Mouse (Mus musculus) layer of hippocampus, adult 2 months (tissue): ENCODE results near the gene Nop56. TPM values are rescaled to one million over a fixed set of nuclear protein-coding genes. Genes with fewer than 3 reads are reported as not detected.

ENCODE experiments used
- DNase-seq, 2 experiments: peaks; one replicate each; pipeline ENCODE4 v3.0.0; 2022; ENCODE audit warnings: low spot score in 2 of 2
- H3K27ac ChIP-seq: fragments of 200-600 bp; 2 replicates; pipeline ENCODE4 v1.8.1; 2022
- H3K4me3 ChIP-seq: fragments of 200-600 bp; 2 replicates; pipeline ENCODE4 v1.8.1; 2022; ENCODE audit warnings: mild to moderate bottlenecking
- CTCF ChIP-seq: fragments of 200-600 bp; conservative IDR thresholded peaks from 2 replicates; pipeline ENCODE4 v1.8.1; 2022; ENCODE audit warnings: antibody characterized with exemption, mild to moderate bottlenecking, moderate library complexity
- long read RNA-seq, 2 experiments: library from polyadenylated mRNA; stranded (forward); transcript quantifications; one replicate each; pipeline ENCODE4 v2.0.0; 2021; ENCODE audit warnings: borderline mapping rate in 2 of 2
- total RNA-seq, 2 experiments: library from RNA; stranded (reverse); gene quantifications; 2 replicates each; pipeline ENCODE4 v1.2.3; 2021

Gene Nop56
- 100 to 1,000 TPM; 146 to 167 TPM for total RNA-seq
- long read RNA-seq, experiment 1, transcript Nop56-202 (12 exons, 1,877 nt), result major isoform, 25 of 61 reads
- long read RNA-seq, experiment 1, partial matches to known transcripts, result 13 of 61 reads
- long read RNA-seq, experiment 1, other reads (novel, unspliced or antisense), result 22 of 61 reads
- long read RNA-seq, experiment 2, transcript Nop56-202 (12 exons, 1,877 nt), result major isoform, 41 of 90 reads
- long read RNA-seq, experiment 2, partial matches to known transcripts, result 16 of 90 reads
- long read RNA-seq, experiment 2, other reads (novel, unspliced or antisense), result 30 of 90 reads

DNA sequence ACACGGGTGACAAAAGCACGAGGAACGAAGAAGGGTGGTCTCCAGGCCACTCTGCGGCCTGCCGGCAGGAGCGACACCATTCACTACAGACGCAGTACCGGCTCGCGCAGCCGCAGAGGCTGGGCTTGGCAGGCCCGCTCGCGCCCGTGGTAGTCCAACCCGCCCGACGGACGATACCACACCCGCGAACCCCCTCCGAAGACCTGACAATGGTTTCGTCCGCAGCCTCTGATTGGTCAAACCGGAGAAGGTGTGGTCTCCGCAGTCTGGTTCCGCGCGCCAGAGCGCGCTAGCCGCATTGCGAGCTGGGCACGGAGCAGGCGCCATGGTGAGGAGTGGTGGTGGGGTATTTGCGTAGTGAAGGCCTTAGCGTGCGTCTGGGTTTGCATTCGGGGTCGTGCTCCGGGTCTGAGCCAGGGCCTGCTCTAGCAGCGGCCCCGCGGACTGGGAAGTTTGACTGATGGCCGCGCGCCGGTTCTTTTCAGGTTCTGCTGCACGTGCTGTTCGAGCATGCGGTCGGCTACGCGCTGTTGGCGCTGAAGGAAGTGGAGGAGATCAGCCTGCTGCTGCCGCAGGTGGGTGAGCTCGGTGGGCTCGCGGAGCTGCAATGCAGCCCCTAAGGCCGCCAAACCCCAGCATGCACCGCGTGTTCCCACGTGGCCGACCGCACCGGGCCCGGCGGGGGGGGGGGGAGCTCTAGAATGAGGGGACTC, at the start of gene Nop56:
Nop56 (plus strand) TSS at position 282 of the 713 bp plus-strand sequence.
- Histone ChIP-seq H3K27ac (peak within 1 kb of the TSS; percentile 98), H3K4me3 (peak within 1 kb of the TSS; percentile 99)
- DNase-seq, result peak; percentile 99 to 100
- peak; percentile 62 for TF ChIP-seq CTCF

DNA sequence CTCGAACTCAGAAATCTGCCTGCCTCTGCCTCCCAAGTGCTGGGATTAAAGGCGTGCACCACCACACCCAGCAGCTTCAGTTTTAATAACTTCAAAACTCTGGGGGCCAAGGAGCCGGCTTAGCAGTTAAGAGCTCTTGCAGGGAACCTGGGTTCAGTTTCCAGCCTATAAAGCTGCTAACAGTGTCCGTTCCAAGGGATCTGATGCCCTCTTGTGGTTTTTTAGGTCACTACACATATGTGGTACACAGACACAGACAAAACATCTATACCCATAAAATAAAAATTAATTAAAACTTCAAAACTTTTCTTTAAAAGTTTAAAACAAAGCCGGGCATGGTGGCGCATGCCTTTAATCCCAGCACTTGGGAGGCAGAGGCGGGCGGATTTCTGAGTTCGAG, 27.3 kb upstream of the Nop56 start:
- no peak overlapping the region for H3K4me3 ChIP-seq
- TF ChIP-seq CTCF, result peak; percentile 79
- H3K27ac ChIP-seq, result no peak overlapping the region
- peak; percentile 10 to 41 for DNase-seq

DNA sequence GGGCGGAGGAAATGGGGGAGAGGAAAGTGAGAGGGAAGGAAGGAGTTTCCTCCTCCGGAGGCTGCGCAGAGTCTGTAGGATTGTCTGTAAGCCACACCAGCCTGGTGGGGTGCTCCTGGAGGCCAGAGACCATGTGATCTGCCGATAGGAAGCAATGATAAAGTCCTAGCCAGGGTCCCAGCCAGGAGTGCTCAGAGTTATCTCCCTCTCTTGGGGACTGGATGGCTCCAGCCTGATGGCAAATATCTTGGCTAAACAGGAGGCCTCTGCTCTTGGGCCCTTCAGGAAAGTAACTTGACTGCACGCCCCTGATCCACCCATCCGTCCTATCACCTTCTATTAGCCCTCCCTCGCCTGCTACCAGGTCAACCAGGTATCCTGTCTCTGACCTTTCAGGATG, 26.0 kb upstream of the Nop56 start:
- no peak for DNase-seq

DNA sequence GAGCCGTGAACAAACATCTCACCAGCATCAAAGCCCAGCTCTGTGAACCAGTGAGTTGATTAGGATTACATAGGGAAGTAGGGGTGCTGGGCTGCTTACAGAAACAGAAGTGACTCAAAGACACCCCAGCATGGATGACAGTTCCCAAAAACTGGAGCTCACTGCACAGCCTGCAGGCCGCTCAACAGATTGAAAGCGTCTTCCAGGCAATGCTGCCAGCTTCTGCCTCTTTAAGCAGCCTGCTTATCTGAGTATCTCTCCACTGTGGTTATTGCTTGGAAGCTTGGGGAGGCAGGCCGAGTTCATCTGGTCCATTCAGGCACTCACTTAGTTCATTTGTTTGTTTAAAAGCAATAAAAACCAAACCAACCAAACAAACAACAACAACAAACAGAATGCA, 17.5 kb upstream of the Nop56 start:
- Histone ChIP-seq H3K4me3 (no peak overlapping the region), H3K27ac (peak overlapping the region; percentile 28; the same call in 1 of the 2 replicates)
- no peak for TF ChIP-seq CTCF
- DNase-seq, result no peak

More for the DNA sequence above, 26.0 kb upstream of the Nop56 start:
- Histone ChIP-seq H3K27ac (no peak overlapping the region), H3K4me3 (no peak overlapping the region)
- TF ChIP-seq CTCF, result no peak

DNA sequence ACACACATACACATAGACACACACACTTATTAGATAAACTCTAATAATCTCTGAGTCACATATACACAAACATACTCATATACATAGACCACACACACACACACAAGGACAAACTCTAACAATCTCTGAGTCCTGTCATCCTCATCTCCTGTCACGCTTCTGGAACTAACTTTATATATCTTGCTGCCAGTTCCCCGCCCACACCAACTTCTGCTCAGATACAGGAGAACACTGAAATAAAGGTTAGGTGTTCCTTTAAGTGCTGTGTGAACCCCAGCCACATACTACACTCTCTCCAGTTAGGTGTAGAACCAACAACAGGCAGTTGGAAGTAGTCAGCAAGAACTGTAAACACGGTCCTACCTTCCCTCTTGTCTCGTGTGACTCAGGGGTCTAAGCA, 13.4 kb upstream of the Nop56 start:
- Histone ChIP-seq H3K27ac (no peak overlapping the region), H3K4me3 (no peak overlapping the region)
- no peak for TF ChIP-seq CTCF
- DNase-seq, result no peak

DNA sequence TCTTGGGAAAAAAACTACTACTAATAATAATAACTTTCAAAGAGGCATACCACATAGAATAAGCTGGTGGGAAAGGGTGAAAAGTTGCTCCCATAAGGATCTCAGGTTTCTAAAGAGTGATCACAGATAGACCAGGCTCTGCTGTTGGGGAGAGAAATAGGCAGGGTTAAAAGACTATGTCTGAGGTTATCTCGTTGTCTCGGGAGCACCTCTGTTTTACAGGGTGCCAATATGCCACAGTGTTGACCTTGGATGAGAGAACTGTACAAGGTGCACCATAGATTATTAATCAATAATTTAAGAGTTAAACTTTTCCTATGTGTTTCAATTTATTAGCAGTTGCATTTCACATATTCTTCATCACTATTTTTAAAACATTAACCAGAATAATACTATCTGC, 12.3 kb upstream of the Nop56 start:
- no peak for DNase-seq
- Histone ChIP-seq H3K4me3 (no peak overlapping the region), H3K27ac (no peak overlapping the region)
- no peak for TF ChIP-seq CTCF

DNA sequence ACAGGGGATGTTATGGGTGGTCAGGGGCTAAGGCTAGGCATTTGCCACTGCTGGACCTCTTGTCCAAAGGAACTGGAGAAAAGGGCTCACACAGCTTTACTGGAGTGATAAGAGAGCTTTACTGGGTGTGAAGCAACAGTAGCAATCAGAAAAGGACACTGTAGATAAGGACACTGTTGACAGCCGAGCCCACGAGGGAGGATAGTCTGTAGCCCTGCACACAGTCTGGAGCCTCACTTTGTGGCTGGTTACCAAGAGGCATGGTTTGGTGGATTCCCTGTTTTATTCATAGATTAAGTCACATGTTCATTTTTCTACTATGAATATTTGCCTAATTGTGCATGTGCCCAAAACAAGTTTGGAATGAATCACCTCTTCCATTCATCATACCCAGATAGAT, 11.8 kb upstream of the Nop56 start:
- H3K4me3 ChIP-seq, result no peak overlapping the region
- no peak overlapping the region for H3K27ac ChIP-seq
- TF ChIP-seq CTCF, result no peak
- DNase-seq, result no peak

DNA sequence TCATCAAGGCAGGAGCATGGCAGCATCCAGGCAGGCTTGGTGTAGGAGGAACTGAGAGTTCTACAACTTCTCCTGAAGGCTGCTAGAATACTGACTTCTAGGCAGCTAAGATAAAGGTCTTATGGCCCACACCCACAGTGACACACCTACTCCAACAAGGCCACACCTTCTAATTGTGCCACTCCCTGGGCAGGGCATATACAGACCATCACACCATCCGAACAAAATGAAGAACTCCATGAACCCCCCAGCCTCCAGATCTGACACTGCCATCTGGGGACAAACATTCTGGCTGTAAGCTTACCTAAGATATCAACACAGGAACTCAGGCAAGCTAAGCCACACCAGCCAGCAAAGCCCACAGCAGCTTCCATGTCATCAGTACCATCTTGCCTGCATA, 8.7 kb upstream of the Nop56 start:
- no peak for DNase-seq
- TF ChIP-seq CTCF, result no peak
- Histone ChIP-seq H3K27ac (no peak overlapping the region), H3K4me3 (no peak overlapping the region)

DNA sequence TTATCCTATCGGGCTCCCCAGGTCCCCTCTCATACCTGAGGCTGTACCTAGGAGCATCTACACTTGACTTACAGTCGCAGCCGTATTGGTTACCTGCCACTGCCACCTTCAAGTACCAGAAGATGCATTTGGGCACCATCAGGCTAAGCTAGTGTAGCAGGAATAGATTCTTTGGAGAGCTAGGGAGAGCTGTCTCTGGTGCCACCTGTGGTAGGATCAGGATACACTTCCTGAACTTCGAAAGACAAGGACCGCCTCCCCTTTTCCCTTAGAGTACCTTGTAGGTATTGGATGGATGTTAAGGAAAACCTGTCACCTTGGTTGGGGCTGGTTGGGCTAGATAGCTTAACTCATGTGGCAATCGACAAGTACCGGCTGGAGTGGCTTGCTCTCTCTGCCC, 6.2 kb upstream of the Nop56 start:
- no peak for DNase-seq
- Histone ChIP-seq H3K4me3 (no peak overlapping the region), H3K27ac (no peak overlapping the region)
- peak; percentile 64 for TF ChIP-seq CTCF

DNA sequence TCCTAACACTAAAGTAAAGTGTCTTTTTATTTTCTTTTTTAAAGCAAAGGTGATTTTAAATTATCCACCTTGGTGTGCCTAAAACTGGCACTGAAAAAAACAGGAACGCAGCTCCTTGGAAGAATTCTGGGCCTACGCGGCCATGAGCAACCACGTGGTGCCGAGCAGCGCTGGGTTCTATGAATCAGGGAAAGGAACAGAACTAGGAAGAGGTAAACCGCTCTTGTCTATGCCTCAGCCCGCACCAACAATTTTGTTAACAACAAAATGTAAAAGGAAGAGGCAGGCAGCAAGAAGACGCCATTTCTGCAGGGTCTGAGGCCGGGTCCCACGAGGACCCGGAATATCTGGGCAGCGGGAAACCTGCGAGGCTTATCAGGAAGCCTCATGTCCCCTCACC, 498 bp upstream of the Nop56 start:
- no peak for TF ChIP-seq CTCF
- Histone ChIP-seq H3K4me3 (peak overlapping the region; percentile 99), H3K27ac (peak overlapping the region; percentile 98)
- DNase-seq, result no peak

DNA sequence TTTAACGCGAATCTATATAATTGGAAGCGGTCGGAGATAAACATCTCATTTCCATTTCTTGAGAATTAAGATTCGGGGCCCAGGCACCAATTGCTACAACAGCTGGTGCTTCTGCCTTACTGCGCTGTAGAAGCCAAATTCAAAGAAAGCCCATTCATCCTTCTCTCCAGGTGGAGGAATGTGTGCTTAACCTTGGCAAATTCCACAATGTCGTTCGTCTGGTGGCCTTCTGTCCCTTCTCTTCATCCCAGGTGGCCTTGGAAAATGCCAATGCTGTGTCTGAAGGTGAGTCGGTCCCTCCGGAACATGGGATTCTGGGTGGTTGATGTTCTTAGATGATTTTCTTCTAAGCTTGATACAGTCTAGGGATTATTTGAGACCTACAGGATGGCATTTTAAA, 632 bp downstream of the Nop56 start:
- Histone ChIP-seq H3K27ac (peak overlapping the region; percentile 93), H3K4me3 (peak overlapping the region; percentile 99)
- DNase-seq, result no peak
- no peak for TF ChIP-seq CTCF

DNA sequence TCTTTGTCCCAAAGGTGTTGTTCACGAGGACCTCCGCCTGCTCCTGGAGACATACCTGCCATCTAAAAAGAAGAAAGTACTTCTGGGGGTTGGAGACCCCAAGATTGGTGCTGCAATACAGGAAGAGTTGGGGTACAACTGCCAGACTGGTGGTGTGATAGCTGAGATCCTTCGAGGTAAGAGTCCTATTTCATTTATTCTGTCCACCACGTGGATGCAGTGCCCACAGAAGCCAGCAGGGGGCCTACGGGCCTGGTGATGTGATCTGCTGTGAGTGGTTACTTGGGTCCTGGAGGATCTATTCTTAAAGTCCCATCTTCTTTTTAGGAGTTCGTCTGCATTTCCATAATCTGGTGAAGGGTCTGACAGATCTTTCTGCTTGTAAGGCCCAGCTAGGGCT, 1.4 kb downstream of the Nop56 start:
- Histone ChIP-seq H3K4me3 (peak overlapping the region; percentile 99; the same call in 1 of the 2 replicates), H3K27ac (peak overlapping the region; percentile 93)
- peak in 1 of 2 experiments; percentile 71 for DNase-seq
- TF ChIP-seq CTCF, result peak; percentile 81

DNA sequence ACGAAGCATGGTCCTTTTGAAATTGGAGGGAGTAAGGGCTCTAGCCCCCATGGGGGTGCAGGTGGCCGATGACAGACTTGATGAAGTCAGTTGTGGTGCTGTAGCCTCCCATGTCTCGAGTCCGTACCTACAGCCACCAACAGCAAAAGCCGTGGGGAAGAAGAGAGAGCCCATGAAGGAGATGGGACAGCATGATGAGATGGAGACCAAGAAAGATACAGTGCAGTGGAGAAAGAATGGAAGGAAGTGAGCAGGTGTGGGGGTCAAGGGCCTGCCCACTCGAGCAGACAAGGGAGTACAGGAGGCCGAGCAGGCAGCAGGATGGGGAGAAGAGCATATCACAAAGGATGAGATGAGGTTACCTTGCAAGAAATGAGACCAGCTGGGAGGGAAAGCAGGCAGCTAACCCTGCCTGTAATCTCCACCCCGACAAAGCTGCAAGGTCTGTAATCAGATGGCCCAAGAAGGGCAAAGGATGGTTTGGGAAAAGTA, 5.4 kb downstream of the Nop56 start:
- H3K4me3 ChIP-seq, result no peak overlapping the region; the same call in 1 of the 2 replicates
- DNase-seq, result no peak
- no peak for TF ChIP-seq CTCF
- peak overlapping the region; percentile 81 for H3K27ac ChIP-seq
